Mouse (Mus musculus) lung, adult 2 months (tissue): ENCODE data around the gene Wwox. TPM values are rescaled to one million over a fixed set of nuclear protein-coding genes. Genes with fewer than 3 reads are reported as not detected.

Experiments
- DNase-seq: peaks from one replicate; pipeline ENCODE4 v3.0.0; 2022
- H3K4me1 ChIP-seq: fragments of 200-500 bp; 2 replicates; pipeline ENCODE4 v1.6.1; 2011; ENCODE audit warnings: low read length; ENCODE audit not compliant: control insufficient read depth, insufficient read depth
- H3K4me3 ChIP-seq: fragments of 200-500 bp; replicated peaks from 2 replicates; pipeline ENCODE3; 2011; ENCODE audit warnings: low read depth, mild to moderate bottlenecking, control low read depth, low read length; ENCODE audit errors: extremely low read depth
- CTCF ChIP-seq: fragments of 200-500 bp; IDR thresholded peaks from 2 replicates; pipeline ENCODE4 v1.5.1; 2011; ENCODE audit warnings: mild to moderate bottlenecking, low read length, control low read depth; ENCODE audit not compliant: insufficient read depth
- POLR2A ChIP-seq: fragments of 200-500 bp; IDR thresholded peaks from 2 replicates; pipeline ENCODE4 v1.6.1; 2011; ENCODE audit warnings: low read depth, mild to moderate bottlenecking, control low read depth, low read length, borderline replicate concordance; ENCODE audit errors: extremely low read depth
- WGBS: fragments of 180-500 bp; shearing (Covaris S2); methylation state at CpG from one replicate; pipeline ENCODE4 v1.1.7; 2018; 5-methylcytosine and 5-hydroxymethylcytosine counted together
- polyA plus RNA-seq: library from polyadenylated mRNA; depleted of rRNA; stranded (reverse); fragments of >200 nt; gene quantifications from 2 replicates; pipeline ENCODE4 v1.2.3, GENCODE M21; 2012; rRNA removed

Gene Wwox
- polyA plus RNA-seq, 1 experiment: 8.5 TPM

DNA sequence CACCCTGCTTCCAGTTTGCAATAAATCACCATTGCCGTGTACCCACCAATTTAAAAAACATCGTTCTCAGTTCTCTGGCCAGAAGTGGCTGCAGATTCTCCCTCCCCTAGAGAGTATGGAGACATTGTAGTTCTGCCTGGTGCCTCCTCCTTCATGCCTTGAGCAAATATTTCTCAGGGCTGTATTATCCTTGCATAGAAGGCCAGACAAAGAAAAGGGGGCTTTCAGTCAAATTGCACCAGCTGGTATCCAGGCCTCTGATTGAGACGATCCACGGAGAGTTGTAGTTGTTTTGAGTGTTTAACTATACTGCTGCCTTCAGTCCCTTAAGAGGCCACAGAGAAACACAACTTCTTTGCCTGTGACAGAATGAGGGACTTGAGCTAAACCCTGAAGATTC, 935.5 kb downstream of the Wwox start:
- no peak for DNase-seq
- Histone ChIP-seq H3K4me1 (no peaks in the 10 kb centered on the region; the same call in 1 of the 2 replicates), H3K4me3 (no peak overlapping the region)
- WGBS: 27% methylated on average over 4 of the region's 4 CpGs
- TF ChIP-seq CTCF: no peak
- TF ChIP-seq POLR2A: no peak

DNA sequence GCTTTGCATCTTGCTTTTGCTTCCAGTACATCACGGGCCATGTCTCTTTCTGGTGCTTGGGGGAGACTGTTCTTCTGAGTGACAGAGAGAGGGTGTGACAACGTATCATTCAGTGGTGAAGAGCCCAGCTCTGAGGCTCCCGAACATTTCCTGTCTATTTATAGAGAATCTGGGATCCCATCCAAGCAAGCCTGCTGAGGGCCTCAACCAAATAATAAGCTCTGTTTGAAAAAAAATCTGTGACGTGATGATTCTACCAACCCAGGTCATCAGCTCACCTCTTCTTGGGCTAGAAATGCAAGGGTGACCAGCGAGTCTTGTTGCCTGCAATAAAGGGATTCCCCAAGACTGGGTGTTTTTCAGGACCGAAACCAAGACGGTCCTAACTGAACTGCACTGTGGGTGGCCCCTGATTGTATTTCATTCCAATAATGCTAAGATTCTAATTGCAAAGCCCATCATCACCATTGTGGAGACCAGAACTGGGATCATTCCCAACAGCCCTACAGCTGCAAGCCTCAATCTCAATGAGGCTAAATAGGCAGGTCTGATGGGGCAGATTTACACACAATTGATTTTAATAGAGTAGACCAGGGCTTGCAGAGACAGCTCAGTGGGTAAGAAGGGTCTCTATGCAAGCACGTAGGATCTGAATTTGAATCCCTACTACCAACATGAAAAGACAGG, 936.0 kb downstream of the Wwox start:
- no peaks in the 10 kb centered on the region; the same call in 1 of the 2 replicates for H3K4me1 ChIP-seq
- DNase-seq: no peak
- H3K4me3 ChIP-seq: no peak overlapping the region
- 44% methylated on average over 8 of the region's 8 CpGs for WGBS
- TF ChIP-seq CTCF (no peak), POLR2A (no peak)

DNA sequence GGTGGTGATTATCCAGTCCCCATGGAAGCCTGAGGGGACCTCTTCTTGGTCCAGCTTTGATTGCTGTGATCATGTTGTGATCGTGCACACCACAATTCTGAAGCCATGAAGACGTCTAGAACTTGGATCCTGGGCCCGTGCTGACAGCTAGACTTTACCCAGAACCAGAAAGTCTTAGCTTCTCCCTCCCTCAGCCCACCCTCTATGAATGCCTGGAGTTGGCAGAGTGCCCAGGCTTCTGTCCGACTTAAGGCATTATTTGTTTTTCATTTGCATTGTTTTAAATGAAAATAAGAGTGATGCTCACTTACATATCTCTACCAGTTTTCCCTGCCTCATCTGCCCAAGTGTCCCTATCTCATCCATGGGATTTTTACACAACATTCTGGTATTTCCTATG, 937.9 kb downstream of the Wwox start:
- H3K4me1 ChIP-seq: no peaks in the 10 kb centered on the region; the same call in 1 of the 2 replicates
- no peak for DNase-seq
- no peak for TF ChIP-seq CTCF
- TF ChIP-seq POLR2A: no peak
- H3K4me3 ChIP-seq: no peak overlapping the region
- 51% methylated on average over 4 of the region's 4 CpGs for WGBS

DNA sequence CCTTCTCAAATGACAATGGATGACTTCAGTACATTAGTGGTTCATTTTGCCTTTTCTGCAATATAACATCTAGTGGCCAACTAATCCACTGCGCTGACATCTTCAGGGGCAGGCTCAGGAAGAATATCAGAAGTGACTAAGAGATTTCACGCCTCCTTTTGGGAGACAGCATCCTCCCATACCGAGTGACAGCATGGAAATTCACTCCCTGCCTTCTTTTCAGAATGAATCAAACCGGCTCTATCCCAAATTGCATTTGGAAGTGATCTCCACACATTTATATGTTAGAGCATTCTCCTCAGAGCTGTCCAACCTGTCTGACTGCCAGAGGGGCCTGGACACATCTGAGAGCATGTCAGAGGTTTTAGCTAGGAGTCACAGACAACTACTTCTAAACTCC, 940.6 kb downstream of the Wwox start:
- whole genome bisulfite sequencing: 69% methylated on average over 4 of the region's 4 CpGs
- H3K4me3 ChIP-seq: no peak overlapping the region
- TF ChIP-seq CTCF: no peak
- TF ChIP-seq POLR2A: no peak
- no peaks in the 10 kb centered on the region; the same call in 1 of the 2 replicates for H3K4me1 ChIP-seq
- no peak for DNase-seq

- no peak for TF ChIP-seq POLR2A
- TF ChIP-seq CTCF: no peak
- Histone ChIP-seq H3K4me1 (no peaks in the 10 kb centered on the region), H3K4me3 (no peak overlapping the region)
- 86% methylated on average over 5 of the region's 5 CpGs for WGBS
- no peak for DNase-seq
These were observed 951.6 kb downstream of the Wwox start for GRCm38 (mm10) chr8:115390921-115391504.

DNA sequence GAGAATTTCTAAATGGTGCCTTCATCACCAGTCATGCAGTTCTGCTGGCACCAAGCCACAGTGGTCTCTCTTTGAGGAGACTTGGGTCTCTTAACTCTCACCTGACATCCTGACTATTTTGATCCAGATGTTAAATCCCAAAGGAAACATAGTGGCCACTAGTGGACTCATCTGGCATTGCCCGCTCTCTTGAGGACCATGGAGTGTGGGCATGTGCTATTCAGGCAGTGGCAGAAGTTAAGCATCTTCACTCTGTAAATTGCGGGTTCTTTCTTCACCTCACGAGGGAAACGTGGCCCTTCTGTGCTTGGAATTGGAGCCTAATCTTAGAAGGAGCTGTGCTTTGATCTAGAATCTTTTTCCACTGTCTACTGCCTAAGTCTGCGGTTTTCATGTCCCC, 956.4 kb downstream of the Wwox start:
- WGBS: 76% methylated on average over 5 of the region's 5 CpGs
- no peak overlapping the region for H3K4me3 ChIP-seq
- H3K4me1 ChIP-seq: no peaks in the 10 kb centered on the region
- DNase-seq: no peak
- TF ChIP-seq CTCF (peak; percentile 44), POLR2A (no peak)

- TF ChIP-seq POLR2A (no peak), CTCF (no peak)
- H3K4me3 ChIP-seq: no peak overlapping the region
- WGBS: 74% methylated on average over 3 of the region's 3 CpGs
- no peaks in the 10 kb centered on the region for H3K4me1 ChIP-seq
- no peak for DNase-seq
These were observed 958.5 kb downstream of the Wwox start for GRCm38 (mm10) chr8:115397981-115398380.

DNA sequence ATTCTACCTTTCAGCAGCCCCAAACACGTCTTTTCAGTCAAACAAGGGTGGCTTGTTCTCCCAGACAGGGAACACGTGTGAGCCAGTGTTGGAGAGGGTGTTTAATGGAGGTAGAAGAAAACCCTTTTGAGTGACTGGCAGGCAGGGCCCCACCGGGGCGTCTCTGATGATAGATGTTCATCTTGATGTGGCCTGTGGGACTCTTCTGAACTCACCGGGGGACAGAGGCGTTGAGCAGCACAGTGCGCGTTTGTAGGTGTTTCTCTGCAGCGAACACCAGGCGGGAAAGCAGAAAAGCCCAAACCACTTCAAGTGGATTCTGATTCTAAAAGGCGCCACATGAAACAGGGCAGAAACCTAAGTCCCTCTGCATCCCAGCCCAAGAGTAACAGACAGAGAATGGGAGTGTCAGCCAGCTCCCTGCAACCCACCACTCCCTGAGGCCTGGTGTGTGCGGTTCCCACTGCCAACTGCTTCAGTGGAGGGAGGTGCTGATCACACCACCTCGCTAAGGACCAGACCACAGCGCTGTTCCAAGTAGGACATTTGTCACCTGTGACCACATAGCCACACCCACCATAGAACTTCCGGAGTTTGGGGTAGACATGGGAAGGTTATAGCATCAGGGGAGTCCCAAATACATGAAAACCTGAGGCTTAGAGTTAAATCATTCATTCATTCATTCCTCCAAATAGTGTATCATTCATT, 960.7 kb downstream of the Wwox start:
- DNase-seq: no peak
- Histone ChIP-seq H3K4me1 (no peaks in the 10 kb centered on the region), H3K4me3 (no peak overlapping the region)
- WGBS: 70% methylated on average over 15 of the region's 15 CpGs
- TF ChIP-seq POLR2A: no peak
- TF ChIP-seq CTCF: no peak

Other genes starting within 250 kb of the Wwox start
- 0.36 and 0.74 TPM in 2 replicates for gene Vat1l, start 234.0 kb upstream of the Wwox start, polyA plus RNA-seq
- not detected in 2 replicates for gene Clec3a, start 21.6 kb upstream of the Wwox start, polyA plus RNA-seq